Mouse (Mus musculus) spleen, adult 18-20 months (tissue): ENCODE measurements at regions not wholly inside any gene's neighbourhood (a gene's known extent, or its start where the extent isn't known, plus 50 kb on each side); places are given as distances from the start of the nearest gene placed in this dataset.
"Not testable (repeated sequence)": the region's sequence is repeated elsewhere in the genome, so short reads cannot be mapped to it uniquely, and the experiment has no call there.

ENCODE experiments used
- DNase-seq, 2 experiments: peaks; one replicate each; pipeline ENCODE4 v3.0.0; 2022; ENCODE audit warnings: mixed read lengths in 2 of 2

DNA sequence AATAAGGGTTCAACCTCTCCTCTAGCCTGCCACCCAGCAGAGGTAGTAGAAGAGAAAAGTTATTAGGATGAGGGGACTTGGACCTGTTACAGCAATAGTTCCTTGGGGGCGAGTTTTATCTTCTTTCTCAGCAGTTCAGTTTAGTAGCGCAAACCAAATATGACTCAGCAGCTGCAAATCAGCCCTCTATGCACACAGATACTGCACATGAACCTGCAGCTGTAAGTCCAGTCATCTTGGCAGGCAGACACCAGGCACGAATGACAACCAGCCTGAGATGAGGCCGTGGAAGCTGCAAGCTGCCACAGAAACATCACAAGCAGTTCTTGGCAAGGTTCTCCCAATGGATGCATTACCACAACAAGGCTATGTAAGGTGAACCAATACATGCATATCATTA, 327.0 kb upstream of the Akr1e1 start:
- DNase-seq = no peak

DNA sequence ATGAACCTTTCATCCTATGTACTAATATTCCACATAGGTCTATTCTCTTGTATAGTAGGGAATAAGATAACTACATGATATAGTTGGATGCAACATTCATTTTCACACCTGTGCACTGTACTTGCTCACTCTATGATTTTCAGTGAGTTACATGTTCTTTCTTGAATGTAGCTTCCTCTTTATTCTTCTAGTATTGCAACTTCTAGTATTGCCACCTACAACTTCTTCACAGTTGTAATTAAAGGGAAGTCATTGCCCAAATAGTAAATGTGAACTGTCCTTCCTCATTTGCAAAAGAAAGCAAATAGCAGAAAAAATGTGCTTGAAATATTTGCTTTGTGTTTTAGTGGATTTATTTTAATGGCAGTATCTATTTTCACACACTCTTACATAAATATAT, 330.9 kb upstream of the Akr1e1 start:
- DNase-seq = no peak

- DNase-seq = not testable (repeated sequence)
These were observed 333.5 kb upstream of the Akr1e1 start for GRCm38 (mm10) chr13:4942490-4942889.

DNA sequence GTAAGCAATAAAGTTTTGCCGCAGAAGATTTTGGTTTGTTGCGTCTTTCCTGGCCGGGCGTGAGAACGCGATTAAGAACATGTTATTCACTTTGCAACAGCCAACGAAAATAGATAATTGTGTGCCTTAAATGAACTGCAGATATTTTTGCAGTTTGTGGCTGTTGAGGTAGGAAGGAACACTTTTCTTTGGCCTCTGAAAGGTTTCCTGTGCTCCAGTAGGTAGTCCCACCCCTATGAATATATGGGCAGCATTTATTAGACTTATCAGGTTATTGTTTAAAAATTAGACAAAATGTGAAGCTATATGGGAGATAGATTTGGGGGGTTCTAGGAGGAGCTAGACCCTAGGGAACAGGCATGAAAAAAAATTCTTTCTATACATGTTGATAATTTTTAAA, 334.1 kb upstream of the Akr1e1 start:
- no peak for DNase-seq

GRCm38 (mm10) chr13:4955384-4955783, 346.4 kb upstream of the Akr1e1 start:
- no peak for DNase-seq

- no peak for DNase-seq
These were observed 355.9 kb upstream of the Akr1e1 start for GRCm38 (mm10) chr13:4964824-4965223.

DNA sequence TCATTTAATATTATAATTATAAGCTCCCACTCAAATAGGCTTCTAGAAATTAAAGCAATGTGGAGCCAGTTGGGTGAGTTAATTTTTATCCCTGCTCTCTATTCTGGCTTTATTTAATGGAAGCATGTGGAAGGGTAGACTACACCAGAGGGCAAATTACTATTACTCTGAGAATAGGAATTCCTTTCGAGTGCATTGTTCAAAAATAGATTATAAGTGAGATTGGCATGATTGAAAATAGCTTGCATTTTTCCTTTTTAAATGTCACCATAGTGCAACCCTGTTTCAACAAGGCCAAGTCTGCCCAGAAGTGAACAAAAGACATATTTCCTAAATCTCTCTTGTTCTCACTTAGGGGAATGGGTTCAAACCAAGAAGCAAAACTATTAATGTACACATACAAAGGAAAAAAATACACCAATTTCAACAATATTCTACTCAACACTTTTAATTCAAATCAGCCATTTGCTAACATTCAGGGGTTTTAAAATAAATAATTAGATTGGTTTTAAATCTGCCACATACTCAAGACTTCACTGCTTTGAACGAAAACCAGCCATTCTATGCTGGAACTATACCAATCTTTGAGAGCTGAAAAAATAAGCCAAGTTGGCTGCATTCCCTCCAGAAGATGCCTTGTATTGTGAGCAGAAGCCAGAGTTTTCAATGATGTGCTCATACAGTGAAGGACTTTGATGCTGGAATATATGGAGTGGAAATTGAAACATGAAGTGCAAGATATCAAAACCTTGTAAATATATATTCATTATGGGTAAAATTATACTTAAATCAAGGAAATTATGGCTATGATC, 361.3 kb upstream of the Akr1e1 start:
- DNase-seq = no peak

DNA sequence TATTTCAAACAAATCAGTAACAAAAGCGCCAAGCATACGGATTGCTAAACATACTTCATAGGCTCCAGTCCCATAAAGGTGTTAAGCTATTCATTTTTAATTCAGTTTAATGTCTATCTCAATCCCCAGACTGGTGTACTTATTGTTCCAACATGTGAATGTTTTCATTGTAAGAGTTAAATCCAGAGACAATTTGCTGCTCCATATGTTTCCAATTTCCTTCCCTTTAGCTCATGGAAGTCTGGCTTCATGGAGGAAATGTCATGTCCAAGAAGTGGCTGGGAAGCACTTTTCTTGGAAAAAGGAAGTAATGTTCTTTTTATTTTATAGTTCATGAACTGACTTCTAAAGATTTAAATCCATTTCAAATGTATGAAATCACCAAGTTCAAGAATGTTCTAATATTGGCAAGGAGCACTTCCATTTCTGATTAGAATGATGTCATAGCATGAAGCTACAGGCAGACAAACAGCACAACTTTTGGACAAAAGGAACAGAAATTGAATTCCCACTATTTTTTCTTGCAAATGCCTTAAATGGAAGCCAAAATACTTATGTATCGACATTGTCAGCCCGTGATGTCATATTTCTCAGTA, 362.6 kb upstream of the Akr1e1 start:
- DNase-seq = no peak

DNA sequence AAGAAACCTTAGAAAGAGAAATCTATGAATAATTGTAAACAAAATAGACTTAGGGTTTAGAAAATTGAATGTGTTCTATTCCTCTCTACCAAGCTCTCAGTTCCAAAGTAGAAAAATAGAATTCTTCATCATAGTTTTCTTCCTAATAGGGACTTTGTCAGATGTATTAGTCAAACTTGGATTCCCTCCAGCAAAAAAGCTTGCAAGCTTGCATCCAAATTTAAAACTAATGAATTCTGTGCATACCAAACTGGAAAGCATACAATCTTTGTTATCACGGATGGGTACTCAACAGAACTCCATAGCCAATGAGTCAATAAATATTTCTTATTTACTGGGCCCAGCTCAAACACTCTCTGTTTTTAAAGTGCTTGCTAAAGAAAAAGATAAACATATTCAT, 383.9 kb upstream of the Akr1e1 start:
- DNase-seq = no peak

DNA sequence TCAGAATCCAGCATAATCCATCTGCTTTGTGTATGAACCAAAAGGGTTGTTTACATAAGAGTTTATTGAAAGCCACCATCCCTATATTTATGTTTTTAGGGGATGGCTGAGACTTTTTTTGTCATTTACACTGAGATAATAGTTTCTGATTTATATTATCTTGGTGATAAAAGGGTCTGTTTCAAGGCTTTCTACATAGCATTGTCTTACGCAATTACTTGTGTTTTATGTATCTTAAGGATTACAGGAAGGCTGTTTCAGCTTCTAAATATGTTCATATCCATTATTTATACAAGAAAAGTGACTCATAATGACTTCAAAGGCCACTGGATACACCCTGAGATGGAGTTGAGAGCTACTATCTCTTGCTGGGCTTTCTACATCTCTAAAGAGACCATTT, 399.3 kb upstream of the Akr1e1 start:
- no peak for DNase-seq

GRCm38 (mm10) chr13:5022439-5022838, 413.5 kb upstream of the Akr1e1 start:
- no peak for DNase-seq

DNA sequence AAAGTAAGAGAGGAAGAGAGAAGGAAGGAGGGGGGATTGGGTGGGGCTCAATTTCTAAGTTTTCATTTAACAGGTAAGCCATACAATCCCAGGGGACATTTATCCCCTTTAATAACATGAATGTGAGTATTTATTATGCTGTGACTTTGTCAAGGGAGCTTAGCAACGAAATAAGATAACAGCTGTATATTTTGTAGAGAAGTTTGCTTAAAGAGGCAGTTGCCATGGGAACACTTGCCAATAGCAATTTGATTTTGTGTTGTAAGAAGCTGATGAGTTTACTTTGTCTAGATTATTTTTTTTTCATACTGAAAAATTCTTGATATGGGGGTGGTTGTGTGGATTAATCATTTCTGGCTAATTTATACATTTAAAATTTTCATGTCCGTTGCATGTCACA, 450.9 kb upstream of the Akr1e1 start:
- no peak for DNase-seq

DNA sequence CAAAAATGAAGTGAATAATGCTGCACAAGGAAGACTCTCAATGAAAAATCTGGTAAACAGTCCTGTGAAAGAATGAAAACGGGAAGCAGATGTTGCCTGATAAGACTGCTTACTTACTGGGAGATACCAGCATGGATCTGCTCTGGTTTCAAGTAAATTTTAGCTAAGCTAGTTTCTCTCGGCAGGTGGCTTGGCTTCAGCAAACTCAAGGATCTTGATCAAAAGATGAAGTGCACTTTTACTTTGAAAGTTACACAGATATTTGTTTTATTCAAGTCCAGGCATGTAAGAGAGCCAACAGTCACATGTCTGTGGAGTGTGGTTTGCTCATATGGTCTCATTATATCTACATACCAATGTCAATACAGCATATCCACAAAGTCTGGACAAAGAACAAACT, 451.5 kb upstream of the Akr1e1 start:
- no peak for DNase-seq

DNA sequence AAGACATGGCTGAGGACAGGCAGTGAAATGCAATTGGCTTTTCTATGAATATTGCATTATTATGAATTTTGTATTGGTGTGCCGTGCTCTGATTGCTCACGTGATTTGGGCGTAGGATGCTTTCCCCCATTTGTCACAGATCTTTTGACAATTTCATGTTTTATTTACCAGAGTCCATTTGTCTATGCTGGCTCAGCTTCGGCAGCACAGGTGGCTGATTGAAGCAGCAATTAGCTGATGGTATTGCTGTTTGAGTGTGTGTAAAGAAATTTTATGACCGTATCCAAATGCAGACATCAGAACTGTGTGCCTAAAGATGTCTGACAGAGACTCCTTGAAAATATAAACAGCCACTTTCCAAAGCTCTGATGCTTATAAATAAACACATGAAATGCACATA, 498.5 kb upstream of the Akr1e1 start:
- DNase-seq = no peak

DNA sequence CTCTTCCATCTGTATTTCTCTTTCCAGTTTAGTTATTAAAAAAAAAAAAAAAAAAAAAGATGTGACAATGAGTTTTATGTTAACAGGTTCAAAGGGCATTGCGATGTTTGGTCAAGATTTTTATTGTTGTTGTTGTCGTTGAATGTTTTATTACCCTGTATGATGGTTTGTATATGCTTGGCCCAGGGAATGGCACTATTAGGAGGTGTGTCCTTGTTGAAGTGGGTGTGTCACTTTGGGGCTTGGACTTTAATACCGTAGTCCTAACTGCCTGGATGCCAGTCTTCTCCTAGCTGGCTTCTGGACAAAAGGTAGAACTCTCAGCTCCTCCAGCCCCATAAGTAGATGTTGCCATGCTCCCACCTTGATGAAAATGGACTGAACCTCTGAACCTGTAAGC, 545.9 kb upstream of the Akr1e1 start:
- no peak for DNase-seq

GRCm38 (mm10) chr13:5159765-5160684, 551.1 kb upstream of the Akr1e1 start:
- no peak for DNase-seq

DNA sequence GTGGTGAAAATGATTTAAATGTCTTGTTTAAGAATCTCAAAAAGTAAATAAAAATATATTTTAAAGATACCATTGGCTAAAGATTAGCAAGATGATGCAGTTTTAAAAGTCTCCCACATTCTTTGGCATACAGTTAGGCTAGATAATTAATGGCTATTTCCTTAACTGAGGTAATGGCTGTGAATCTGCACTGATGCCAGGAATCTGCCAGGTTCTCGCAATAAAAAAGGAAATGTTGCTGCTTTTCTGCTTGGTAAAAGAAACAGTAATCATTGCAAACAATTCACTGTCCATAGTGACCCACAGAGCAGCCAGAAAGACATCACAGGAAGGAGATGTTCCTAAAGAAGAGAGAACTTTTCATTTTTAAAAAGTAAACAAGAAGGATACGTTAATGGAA, 557.7 kb upstream of the Akr1e1 start:
- no peak for DNase-seq

DNA sequence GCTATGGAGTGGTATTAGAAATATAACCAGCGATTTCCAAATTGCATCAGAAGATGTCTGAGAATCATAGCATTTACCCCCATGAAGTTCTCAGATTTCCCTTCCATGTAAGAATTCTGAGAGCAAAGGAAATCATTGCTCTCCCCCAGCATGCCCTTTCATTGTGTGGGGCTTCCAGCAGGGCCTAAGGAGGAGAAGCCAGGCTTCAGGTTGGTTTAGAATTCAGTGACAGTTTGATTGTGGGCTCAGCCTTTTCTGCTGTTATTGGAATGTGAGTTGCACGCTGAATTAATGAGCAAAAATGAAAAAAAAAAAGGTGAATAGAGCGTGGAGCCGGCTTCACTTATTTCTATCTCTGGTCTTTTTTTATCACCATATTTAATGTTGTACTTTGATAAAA, 570.0 kb upstream of the Akr1e1 start:
- no peak for DNase-seq

DNA sequence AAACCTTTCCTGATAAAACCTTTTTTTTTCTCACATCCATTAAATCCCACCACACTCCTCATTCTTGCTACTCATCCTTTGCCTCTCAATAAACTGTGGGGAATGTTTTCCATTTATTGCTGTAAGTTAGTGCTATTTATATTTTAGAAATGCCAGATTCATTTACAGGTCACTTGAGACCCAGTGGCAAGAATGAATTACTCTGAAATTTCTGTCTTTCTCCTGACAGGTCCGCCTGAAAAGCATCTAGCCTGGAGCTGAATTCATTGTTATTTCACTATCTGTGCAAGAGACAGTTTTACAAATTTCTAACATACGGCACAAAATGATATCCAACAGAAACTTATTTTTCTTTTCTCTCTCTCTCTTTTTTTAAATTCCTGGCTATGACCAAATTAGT, 570.6 kb upstream of the Akr1e1 start:
- DNase-seq = no peak

- not testable (repeated sequence) for DNase-seq
These were observed 576.3 kb upstream of the Akr1e1 start for GRCm38 (mm10) chr13:5185237-5185800.

- no peak for DNase-seq
These were observed 593.8 kb upstream of the Akr1e1 start for GRCm38 (mm10) chr13:5202736-5203135.

- no peak for DNase-seq
These were observed 595.2 kb upstream of the Akr1e1 start for GRCm38 (mm10) chr13:5204143-5204542.

DNA sequence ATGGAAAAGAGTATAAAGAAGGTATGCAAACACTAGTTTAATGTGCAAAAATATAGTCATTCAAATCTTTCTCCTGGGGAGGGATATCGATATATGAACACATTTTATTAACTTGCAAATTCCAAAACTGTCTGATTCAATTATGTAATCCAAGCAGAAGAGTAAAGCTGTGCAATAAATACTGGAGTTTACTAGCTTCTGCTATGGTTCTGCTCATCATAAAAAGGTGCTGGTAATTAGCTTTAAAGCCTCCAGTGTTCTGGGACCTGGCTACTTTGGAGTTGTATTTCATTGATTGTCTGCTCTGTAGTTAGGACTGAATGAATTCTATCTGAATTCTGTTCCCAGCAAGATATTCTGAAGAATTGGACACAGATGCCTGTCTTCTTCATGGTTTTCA, 602.7 kb upstream of the Akr1e1 start:
- DNase-seq = no peak
